Mouse (Mus musculus) midbrain, embryonic 13.5 days (tissue): ENCODE results near the gene Socs3. TPM values are rescaled to one million over a fixed set of nuclear protein-coding genes. Genes with fewer than 3 reads are reported as not detected.

Experiments used
- ATAC-seq: fragments of 200-750 bp; cut with Nextera tagmentation; 2 replicates; pipeline ENCODE4 v1.8.0; 2017; ENCODE audit warnings: mild to moderate bottlenecking, moderate TSS enrichment, moderate library complexity
- H3K27ac ChIP-seq: fragments of 300-500 bp; sonication (generic); 2 replicates; pipeline ENCODE4 v1.5.1; 2015; ENCODE audit warnings: inconsistent platforms, mild to moderate bottlenecking, moderate library complexity
- H3K27me3 ChIP-seq: fragments of 300-500 bp; sonication (generic); 2 replicates; pipeline ENCODE4 v1.6.1; 2015; ENCODE audit warnings: mild to moderate bottlenecking, inconsistent platforms
- H3K36me3 ChIP-seq: fragments of 300-500 bp; sonication (generic); 2 replicates; pipeline ENCODE4 v1.6.1; 2015; ENCODE audit warnings: mild to moderate bottlenecking, inconsistent platforms
- H3K4me1 ChIP-seq: fragments of 300-500 bp; sonication (generic); replicated peaks from 2 replicates; pipeline ENCODE4 v1.6.1; 2015; ENCODE audit warnings: inconsistent platforms
- H3K4me2 ChIP-seq: fragments of 300-500 bp; sonication (generic); replicated peaks from 2 replicates; pipeline ENCODE4 v1.6.1; 2015; ENCODE audit warnings: moderate library complexity, mild to moderate bottlenecking, inconsistent platforms
- H3K4me3 ChIP-seq: fragments of 300-500 bp; sonication (generic); replicated peaks from 2 replicates; pipeline ENCODE4 v1.5.1; 2015; ENCODE audit warnings: mild to moderate bottlenecking, inconsistent platforms
- H3K9ac ChIP-seq: fragments of 300-500 bp; sonication (generic); replicated peaks from 2 replicates; pipeline ENCODE4 v1.6.1; 2015; ENCODE audit warnings: mild to moderate bottlenecking, inconsistent platforms
- H3K9me3 ChIP-seq: fragments of 300-500 bp; sonication (generic); 2 replicates; pipeline ENCODE4 v1.6.1; 2016; ENCODE audit warnings: mild to moderate bottlenecking, inconsistent platforms
- WGBS: fragments of 180-500 bp; shearing (Covaris S2); methylation state at CpG from one replicate; pipeline ENCODE4 v1.1.7; 2015; 5-methylcytosine and 5-hydroxymethylcytosine counted together
- polyA plus RNA-seq: library from polyadenylated mRNA; unstranded; fragments of >200 nt; fragmentation: Nextera tagmentation; extraction: Ambion mirVana; gene quantifications from 2 replicates; pipeline ENCODE4 v1.2.1, GENCODE M21; 2015

The Socs3 gene
- polyA plus RNA-seq: 8.3 and 9.3 TPM in 2 replicates

DNA sequence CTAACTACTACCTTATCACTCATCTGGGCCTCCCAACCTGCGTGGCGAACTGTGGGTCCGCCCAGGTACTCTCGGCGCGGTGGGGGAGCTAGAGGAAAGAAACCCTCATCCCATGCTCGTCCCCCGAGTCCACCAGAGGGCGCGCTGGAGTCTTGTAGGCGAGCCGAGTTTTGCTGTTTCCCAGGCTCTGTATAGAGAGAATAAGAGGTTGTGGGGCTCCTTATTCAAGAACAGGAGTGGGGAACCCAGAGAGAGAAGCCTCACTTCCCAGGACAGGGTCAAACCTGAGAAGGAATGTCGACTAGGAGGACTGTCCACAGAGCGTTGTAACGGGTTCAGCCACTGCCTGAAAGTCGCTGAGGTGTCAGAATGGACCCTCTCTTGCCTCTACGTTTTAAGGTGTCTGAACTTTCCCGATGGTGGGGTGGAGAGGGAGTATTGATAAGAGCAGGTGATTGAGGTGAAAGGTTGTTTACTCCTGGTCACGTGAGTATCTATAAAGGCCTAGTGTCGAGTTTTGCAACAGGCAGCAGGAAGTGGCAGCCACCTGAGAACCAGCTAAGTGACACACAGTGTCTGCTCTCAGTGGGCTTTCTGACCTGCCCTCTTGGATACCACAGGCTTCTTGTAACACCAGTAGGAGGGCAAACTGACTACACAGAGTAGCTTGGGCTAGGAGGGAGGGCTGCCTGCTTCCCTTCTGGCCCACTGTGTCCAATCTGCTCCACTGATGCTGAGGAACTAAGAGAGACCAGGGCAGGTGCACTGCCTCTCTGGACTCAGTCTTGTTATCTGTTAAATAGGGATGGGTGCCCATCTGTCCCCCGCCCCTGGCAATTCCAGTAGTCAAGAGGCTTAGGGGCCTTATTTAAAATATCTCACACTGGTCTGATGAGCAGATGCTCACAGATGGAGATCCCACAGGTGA is at the start of gene Socs3:
TSS of gene Socs3 (minus strand) at position 103 of the 928 bp plus-strand sequence.
- H3K27ac ChIP-seq: peak within 1 kb of the TSS; percentile 79
- H3K27me3 ChIP-seq: peaks cover 41% of the 10 kb centered on the region
- H3K9me3 ChIP-seq: no peaks in the 10 kb centered on the region
- peaks cover 60% of the 10 kb centered on the region for H3K4me1 ChIP-seq
- peak; percentile 18 for ATAC-seq
- WGBS: 11% methylated on average over 21 of the region's 21 CpGs
- no peaks in the 10 kb centered on the region for H3K36me3 ChIP-seq
- H3K4me2 ChIP-seq: peak within 1 kb of the TSS; percentile 87
- peak within 1 kb of the TSS; percentile 55 for H3K4me3 ChIP-seq
- H3K9ac ChIP-seq: peak within 1 kb of the TSS; percentile 70

DNA sequence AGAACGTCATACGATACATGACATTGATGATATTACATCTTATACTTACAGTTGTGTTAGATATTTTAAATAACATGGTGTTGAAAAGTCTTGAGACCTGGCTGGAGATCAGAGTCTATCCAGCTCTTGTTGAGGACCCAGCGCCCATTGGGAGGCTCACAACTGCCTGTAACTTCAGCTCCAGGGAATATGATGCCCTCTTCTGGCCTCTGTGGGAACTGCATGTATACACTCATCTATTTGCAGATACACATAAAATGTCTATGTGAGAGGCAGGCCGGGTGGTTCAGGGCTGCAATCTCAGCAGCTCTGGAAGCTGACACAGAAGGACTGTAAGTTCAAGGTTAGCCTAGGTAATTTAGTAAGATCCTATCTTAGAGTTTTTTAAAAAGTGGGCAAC is 48.5 kb upstream of the Socs3 start:
- Histone ChIP-seq H3K4me2 (no peak overlapping the region), H3K36me3 (peaks cover 62% of the 10 kb centered on the region), H3K4me1 (no peaks in the 10 kb centered on the region), H3K9me3 (no peaks in the 10 kb centered on the region), H3K4me3 (no peak overlapping the region), H3K27ac (no peak overlapping the region), H3K27me3 (no peaks in the 10 kb centered on the region), H3K9ac (no peak overlapping the region)
- ATAC-seq: no peak
- 95% methylated on average over 4 of the region's 4 CpGs for WGBS

DNA sequence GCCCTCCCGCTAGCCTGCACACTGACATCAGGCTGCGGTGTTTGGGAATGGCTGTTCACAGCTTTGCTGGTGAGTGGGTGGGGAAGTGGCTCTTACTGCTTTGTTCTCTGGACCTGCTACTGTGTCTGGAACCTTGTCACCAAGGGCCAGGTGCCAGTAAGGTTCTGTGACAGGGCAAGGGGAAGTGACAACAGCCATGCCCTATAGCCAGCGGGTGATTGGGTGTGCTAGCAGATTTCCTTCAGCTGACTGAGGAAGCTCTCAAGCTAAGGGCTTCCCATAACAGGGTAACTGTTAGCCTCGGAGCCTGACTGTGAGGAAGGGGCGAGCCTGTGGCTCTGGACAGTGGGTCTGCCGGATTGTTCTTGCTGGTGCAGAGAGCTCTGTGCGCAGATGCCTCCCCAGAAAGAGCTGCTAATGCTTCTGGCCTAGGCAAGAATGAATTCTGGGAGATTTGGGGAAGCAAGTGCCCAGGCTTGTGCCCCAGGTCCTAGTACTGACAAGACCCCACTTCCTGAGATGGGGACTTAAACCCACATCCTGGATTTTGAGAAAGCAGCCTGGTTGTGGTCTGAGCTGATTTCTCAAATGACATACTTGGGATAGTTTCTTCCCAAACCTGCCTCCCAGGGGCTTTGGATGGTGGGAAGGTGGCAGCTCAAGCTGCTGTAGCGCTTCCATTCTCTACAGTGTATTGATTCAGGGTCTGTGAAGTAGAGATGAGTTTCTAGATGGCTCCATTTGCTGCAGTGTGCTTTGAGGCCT is 45.7 kb upstream of the Socs3 start:
- H3K36me3 ChIP-seq: peaks cover 56% of the 10 kb centered on the region
- no peak overlapping the region for H3K9ac ChIP-seq
- 91% methylated on average over 8 of the region's 8 CpGs for WGBS

DNA sequence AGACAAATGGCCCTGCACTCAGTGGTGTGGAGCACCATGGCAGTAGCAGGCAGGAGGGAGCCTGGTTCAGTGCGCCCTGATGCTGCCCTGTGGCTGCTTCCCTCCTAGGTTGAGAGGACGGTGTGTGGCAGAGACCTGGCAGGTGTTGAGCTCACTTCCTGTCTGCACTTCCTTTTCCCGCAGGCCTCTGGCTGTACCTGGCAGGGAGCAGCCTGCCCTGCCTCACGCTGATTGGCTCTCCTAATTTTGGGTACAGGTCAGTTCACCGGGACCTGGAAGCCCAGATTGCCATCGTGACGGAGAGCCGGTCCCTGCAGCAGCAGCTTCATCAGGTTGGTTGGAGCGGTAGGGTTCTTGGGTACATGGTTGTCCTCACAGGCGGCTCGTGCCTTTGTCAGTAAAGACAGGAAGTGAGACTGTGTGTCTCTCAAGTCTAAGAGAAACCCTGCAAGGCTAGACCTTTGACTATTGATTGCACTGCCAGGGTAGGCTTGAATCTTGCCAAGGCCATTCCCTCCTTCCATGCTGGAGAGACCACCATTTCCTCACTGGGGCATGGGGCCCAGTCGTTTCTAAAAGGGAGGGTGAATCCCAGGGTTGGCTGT is 44.6 kb upstream of the Socs3 start:
- H3K4me3 ChIP-seq: no peak overlapping the region
- H3K36me3 ChIP-seq: peaks cover 49% of the 10 kb centered on the region
- 90% methylated on average over 12 of the region's 12 CpGs for WGBS
- ATAC-seq: no peak
- H3K9me3 ChIP-seq: no peaks in the 10 kb centered on the region
- no peak overlapping the region for H3K27ac ChIP-seq
- H3K27me3 ChIP-seq: no peaks in the 10 kb centered on the region
- no peak overlapping the region for H3K9ac ChIP-seq
- H3K4me2 ChIP-seq: no peak overlapping the region
- peaks cover 12% of the 10 kb centered on the region for H3K4me1 ChIP-seq

More for the DNA sequence above, 45.7 kb upstream of the Socs3 start:
- H3K4me1 ChIP-seq: 0 out of 2 replicates have a peak, but pooled peaks cover 7% of the 10 kb centered on the region
- no peaks in the 10 kb centered on the region for H3K27me3 ChIP-seq
- H3K27ac ChIP-seq: no peak overlapping the region
- ATAC-seq: no peak
- H3K4me3 ChIP-seq: no peak overlapping the region
- no peaks in the 10 kb centered on the region for H3K9me3 ChIP-seq
- no peak overlapping the region for H3K4me2 ChIP-seq

DNA sequence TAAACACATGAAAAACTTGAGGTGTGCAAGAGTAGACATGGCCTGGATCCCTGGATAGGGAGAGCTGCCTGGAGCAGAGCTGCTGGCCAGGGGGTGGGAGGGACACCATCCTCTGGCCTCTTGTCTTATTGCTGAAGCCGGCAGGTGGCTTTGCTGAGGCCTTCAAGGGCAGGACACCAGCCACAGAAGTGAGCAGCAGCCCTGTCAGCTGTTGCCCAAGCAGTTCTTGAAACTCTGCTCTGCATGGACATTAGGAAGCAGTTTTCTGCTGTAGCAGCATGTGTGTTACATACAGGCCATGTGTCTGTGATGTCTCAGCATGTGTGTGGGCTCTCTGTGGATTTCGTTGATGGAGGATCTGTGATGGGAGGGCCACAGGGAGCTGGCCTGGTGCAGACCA is 43.5 kb upstream of the Socs3 start:
- Histone ChIP-seq H3K36me3 (peaks cover 40% of the 10 kb centered on the region), H3K27me3 (no peaks in the 10 kb centered on the region), H3K27ac (no peak overlapping the region), H3K9me3 (no peaks in the 10 kb centered on the region), H3K4me1 (peaks cover 24% of the 10 kb centered on the region), H3K4me2 (no peak overlapping the region), H3K9ac (no peak overlapping the region), H3K4me3 (no peak overlapping the region)
- no peak for ATAC-seq
- WGBS: 82% methylated on average over 2 of the region's 2 CpGs

- H3K27me3 ChIP-seq: no peaks in the 10 kb centered on the region
- no peak for ATAC-seq
- no peak overlapping the region for H3K9ac ChIP-seq
- H3K4me3 ChIP-seq: no peak overlapping the region
- peaks cover 32% of the 10 kb centered on the region for H3K36me3 ChIP-seq
- H3K4me2 ChIP-seq: no peak overlapping the region
- no peak overlapping the region for H3K27ac ChIP-seq
- H3K9me3 ChIP-seq: no peaks in the 10 kb centered on the region
- peaks cover 31% of the 10 kb centered on the region for H3K4me1 ChIP-seq
- WGBS: 95% methylated on average over 1 of the region's 1 CpGs
Observed at GRCm38 (mm10) chr11:118012595-118012994, 42.7 kb upstream of the Socs3 start.

GRCm38 (mm10) chr11:118009865-118010571 is 40.2 kb upstream of the Socs3 start:
- 50% methylated on average over 4 of the region's 4 CpGs for WGBS
- no peaks in the 10 kb centered on the region for H3K27me3 ChIP-seq
- no peaks in the 10 kb centered on the region for H3K9me3 ChIP-seq
- no peak overlapping the region for H3K4me2 ChIP-seq
- H3K4me1 ChIP-seq: peaks cover 35% of the 10 kb centered on the region
- ATAC-seq: 0 out of 2 replicates have a peak, but pooled peaks have one; percentile 20
- peak overlapping the region; percentile 20; the same call in 1 of the 2 replicates for H3K27ac ChIP-seq
- peaks cover 29% of the 10 kb centered on the region for H3K36me3 ChIP-seq
- no peak overlapping the region for H3K4me3 ChIP-seq
- peak overlapping the region; percentile 24; the same call in 1 of the 2 replicates for H3K9ac ChIP-seq

DNA sequence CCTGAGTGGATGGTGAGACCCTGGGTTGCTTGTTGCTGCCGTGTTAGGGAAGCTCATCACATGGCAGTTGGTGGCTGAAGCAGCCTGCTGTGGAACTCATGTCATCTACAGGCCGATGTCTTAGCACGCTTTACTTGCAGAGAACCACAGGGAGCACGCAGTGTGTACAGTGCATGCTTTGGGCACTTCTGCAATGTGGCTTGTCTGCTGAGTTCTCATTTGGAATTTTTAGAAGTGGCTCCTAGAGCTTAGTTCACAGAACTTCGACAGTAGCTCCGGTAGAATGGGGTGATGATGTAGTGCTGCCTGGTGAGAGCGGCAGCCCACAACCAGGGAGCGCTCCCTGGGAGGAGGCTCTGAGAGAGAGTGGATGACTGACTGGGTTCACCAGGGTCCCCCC is 39.0 kb upstream of the Socs3 start:
- 84% methylated on average over 8 of the region's 8 CpGs for WGBS
- H3K9me3 ChIP-seq: no peaks in the 10 kb centered on the region
- no peak for ATAC-seq
- no peaks in the 10 kb centered on the region for H3K27me3 ChIP-seq
- H3K4me1 ChIP-seq: peaks cover 35% of the 10 kb centered on the region
- H3K4me2 ChIP-seq: no peak overlapping the region
- 0 out of 2 replicates have a peak overlapping the region, but pooled peaks have one; percentile 24 for H3K9ac ChIP-seq
- H3K36me3 ChIP-seq: peaks cover 32% of the 10 kb centered on the region
- H3K4me3 ChIP-seq: no peak overlapping the region
- no peak overlapping the region for H3K27ac ChIP-seq

- Histone ChIP-seq H3K27ac (no peak overlapping the region), H3K27me3 (no peaks in the 10 kb centered on the region), H3K36me3 (peaks cover 38% of the 10 kb centered on the region), H3K9me3 (no peaks in the 10 kb centered on the region), H3K4me1 (peaks cover 35% of the 10 kb centered on the region), H3K9ac (peak overlapping the region; percentile 36; the same call in 1 of the 2 replicates), H3K4me2 (no peak overlapping the region), H3K4me3 (no peak overlapping the region)
- ATAC-seq: no peak
- WGBS: 50% methylated on average over 5 of the region's 5 CpGs
Observed at GRCm38 (mm10) chr11:118008144-118008805, 38.4 kb upstream of the Socs3 start.

DNA sequence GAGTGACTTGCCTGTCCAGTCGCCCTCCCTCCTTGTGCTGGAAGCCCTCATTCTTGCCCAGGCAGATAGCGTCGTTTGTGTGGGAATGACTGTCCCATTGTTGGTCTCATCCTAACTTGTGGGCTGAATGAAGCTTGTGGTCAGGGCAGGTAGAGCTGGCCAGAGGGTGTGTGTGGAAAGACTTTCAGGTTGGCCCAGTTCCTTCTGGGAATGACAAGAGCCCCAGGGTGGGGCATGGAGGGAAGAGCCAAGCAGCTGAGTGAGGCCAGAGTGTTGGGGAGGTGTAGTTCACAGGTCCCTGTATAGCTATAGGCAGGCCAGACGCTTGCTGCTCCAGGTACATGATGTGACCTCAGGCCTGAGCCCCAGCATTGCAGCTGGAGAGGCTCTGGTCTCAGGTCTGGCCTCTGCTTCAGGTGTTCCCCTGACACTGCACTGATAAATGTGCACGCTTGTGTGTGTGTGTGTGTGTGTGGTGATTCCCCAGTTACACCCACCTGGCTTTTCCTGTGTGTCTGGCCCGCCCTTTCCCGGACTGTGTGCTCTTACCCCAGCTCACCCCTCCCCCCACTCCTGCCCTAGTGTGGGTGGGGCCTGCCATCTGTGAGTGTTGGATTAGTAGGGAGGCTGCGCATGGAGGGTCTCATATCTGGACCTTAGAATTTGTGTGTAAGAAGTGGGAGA is 37.8 kb upstream of the Socs3 start:
- 68% methylated on average over 8 of the region's 8 CpGs for WGBS
- no peak for ATAC-seq
- Histone ChIP-seq H3K4me1 (peaks cover 35% of the 10 kb centered on the region), H3K27ac (no peak overlapping the region), H3K4me2 (no peak overlapping the region), H3K9me3 (no peaks in the 10 kb centered on the region), H3K27me3 (no peaks in the 10 kb centered on the region), H3K4me3 (no peak overlapping the region), H3K9ac (peak overlapping the region; percentile 36), H3K36me3 (peaks cover 43% of the 10 kb centered on the region)
